Mouse (Mus musculus): ENCODE measurements around the gene Cep128. TPM values are rescaled to one million over a fixed set of nuclear protein-coding genes. Genes with fewer than 3 reads are reported as not detected.
"Not testable (repeated sequence)": the region's sequence is repeated elsewhere in the genome, so short reads cannot be mapped to it uniquely, and the experiment has no call there.

Gene Cep128
- total RNA-seq (2022), result 10 to 100 TPM in 2 of 4 experiments, 1 to 10 TPM in 2; 6.6 to 10.5 (median 9.0) TPM

DNA sequence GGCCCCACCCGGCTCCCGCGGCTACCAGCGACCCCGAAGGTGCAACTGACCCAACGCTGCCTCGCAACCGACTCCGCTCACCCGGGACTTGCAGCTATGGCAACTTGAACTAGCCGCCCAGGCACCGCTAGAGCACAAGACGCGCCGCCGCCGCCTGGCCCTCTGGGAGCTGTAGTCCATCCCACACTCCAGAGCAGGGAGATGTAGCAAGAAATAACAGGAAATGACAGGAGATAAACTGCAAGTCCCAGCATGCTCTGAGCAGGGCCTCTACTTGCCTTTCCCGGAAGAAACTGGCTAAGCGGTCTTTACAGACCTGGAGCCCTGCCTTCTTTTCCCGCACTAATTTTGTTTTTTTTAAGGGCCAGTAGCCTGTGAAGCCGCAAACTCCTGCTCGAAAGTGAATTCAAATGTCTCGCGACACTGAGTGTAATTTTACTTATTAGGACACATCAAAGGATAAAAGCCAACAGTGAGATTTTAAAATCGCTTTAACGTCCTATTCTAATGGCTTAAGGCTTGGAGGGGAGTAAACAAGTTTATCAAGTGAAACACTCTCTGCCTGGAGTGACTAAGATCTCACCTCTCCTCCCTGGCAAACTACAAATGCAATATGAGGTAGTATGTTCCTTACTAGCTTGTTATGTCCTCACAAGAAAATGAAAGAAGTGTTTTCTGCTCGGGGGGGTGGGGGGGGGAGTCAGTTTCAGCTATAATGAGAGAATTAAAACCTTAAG, at the start of gene Cep128, which contains the start of gene Tshr:
Gene Cep128, minus strand, starts transcription at position 129 of the 737 bp plus-strand sequence.
Gene Tshr, plus strand, starts transcription at position 283 of the 737 bp plus-strand sequence.
- DNase-seq (ENCODE audit: low spot score in 2 of 2), result peak; percentile 81 to 92

DNA sequence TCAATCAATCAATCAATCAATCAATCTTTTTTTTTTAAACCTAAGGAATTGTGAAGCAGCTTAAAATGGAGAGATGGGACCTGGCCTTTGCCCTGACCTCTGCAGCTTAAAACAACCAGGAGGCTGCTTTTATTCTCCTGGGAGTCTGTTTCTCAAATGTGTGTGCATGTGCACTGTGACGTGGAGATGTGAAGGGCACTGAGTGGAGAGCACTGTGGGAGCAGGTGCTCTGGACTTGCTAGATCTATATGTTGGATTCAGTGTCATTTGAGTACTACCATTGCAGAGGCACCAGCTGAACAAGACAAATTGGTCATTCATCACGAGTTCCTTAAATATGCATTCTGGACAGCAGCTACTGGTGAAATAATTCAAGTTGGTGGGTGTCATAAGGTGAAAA, 42.9 kb upstream of the Cep128 start:
- no peak for DNase-seq (ENCODE audit: low spot score in 2 of 2)

DNA sequence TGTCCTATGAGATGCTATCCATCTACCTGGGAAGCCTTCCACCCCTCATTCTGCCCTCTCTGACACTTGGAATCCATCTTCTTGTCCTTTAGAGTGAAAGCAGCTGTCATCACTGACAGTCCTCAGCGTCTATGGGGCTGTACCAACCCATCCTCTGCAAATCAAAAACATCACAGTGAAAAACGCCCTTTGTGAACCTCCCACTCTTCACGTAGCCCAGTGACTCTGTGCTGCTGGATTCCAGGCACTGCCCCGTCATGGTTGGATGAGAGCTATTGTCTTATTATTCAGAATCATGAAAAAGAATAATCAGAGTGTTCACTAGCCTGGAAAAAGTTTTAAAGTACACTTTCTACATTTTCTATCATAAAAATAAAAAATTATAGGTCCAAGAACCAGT, 42.3 kb upstream of the Cep128 start:
- DNase-seq (ENCODE audit: low spot score in 2 of 2), result no peak

DNA sequence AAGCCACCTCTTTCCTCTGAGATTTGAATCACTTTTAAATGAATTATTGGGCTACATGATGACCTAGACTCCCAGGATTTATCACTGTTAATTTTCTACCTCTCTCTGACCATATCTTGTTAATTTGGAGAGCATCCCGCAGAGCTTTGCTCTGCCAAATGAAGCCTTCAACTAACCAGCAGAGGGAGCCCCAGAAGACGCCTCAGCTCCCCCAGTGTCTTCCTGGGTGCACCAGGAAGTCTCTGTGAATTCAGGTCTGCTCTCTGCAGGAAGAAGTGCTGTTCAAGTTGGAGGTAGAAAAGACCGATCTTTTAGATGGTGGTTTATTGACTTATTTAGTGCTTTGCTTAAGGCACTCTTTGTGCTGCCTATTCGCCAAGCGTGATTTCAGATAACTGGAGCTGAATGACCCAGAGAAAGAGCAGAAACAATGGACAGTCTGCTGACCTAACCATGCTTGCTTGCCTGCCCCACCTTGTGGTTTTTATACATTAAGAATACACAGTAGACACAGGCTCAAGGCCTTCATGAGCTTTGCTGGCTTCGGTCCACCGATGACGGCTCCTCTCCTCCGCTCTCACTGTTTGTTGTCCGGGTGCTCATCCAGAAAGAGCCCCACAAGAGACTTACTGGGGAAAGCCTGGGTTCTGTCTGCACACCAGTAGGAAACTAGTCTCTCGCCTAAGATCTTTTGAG, 39.1 kb upstream of the Cep128 start:
- no peak for DNase-seq (ENCODE audit: low spot score in 2 of 2)

DNA sequence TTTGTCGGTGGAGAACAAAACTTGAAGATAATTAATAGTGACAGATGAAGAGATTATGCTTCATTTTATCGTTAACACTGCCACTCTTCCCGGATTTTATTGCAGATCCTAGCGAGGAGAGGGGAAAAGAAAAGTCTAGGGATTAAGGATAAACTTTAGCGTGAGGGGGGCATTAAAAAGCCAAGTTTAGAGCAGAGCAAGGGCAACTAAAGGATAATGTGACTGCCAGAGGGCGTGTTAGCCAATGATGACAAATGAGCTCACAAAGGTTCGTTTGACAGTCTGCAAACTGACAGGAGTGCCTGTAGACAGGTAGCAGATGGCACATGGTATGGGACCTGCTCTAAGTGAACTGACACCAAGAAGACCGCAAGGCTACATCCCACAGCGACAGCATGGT, 37.1 kb upstream of the Cep128 start:
- no peak for DNase-seq (ENCODE audit: low spot score in 2 of 2)

DNA sequence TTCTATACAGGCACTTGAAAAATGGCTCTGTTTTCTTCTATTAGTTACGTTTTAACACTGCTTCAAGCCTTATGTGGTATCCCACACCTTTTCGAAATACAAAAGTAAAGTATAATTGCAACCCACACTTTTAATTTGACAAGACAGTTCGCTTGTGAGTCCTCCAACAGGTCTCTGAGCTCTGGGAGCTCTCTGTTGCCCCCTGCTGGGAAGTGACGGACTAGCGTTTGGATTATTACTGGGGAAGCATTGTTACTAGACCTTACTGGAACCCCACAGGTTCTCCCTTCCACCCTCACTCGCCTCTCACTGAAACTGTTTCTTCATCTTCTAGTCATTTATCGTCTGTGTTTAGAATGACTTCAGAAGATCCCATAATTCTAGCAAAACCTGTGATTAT, 34.6 kb upstream of the Cep128 start:
- DNase-seq (ENCODE audit: low spot score in 2 of 2), result peak in 1 of 2 experiments; percentile 46

DNA sequence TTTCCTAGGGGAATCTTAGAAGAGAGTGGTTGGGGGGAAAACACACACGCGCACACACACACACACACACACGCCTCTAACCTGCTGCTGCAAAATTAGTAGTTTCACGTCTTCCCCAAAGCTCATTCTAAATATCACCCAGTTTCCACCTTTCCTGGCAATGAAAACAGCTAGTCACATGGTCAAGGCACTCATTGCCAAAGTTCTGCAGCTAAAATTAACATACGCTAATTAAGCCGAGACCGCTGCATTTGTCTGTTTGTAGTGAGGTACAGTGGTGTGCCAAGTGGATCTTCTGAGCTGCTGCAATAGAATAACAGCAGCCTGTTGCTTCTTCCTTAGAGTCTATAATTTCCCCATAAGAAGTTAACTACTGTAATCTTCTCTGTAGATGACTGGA, 32.6 kb upstream of the Cep128 start:
- no peak for DNase-seq (ENCODE audit: low spot score in 2 of 2)

DNA sequence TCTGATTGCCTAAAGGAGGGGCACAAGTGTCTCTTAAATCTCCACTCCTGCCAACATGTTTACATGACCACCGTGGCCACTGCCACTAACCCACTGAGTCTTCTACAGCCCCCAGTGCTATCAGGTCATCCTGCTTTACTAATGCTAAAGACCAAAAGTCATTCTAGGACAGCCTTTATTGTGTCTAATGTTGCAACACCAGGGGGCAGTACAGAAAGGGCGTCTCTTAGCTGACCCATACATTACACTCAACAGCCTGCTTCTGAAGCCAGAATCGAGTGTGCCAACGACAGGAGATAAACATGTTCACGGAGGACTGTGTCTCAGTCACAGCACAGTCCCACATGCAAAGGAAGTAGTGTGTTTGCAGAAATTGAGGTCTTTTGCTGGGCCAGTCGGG, 30.9 kb upstream of the Cep128 start:
- DNase-seq (ENCODE audit: low spot score in 2 of 2), result no peak

DNA sequence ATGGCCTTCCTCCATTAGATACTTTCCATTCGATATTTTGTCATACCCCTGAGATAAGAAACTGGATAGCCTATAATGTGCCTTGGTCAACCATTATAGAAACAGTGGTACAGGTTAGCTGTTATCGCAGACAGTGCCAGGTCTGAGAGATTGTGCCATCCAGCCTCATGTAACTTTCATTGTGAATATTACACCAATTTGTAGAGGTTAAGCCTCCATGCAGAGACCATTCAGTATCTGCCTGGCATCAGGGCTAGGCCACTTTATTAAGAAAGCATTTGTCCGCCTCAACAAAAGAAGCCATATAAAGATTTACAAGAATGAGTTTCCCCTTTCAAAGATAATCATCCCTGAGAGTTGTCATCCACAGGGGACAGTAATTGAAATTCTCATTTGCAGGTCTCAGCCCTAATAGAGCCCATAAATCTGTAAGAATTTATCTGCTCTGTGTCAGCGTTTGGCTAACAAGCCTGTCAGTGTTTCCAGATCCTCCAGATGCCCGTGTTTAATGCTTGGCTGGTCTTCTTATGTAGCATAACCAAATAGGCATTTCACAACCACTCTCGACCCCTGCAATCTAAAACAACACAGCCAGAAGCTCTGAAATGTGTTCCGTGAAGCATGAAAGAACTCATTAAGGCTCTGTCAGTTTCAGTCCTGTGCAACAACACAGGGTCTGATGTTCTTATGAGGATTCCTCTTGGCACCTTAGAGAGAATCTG, 28.4 kb upstream of the Cep128 start:
- no peak for DNase-seq (ENCODE audit: low spot score in 2 of 2)

DNA sequence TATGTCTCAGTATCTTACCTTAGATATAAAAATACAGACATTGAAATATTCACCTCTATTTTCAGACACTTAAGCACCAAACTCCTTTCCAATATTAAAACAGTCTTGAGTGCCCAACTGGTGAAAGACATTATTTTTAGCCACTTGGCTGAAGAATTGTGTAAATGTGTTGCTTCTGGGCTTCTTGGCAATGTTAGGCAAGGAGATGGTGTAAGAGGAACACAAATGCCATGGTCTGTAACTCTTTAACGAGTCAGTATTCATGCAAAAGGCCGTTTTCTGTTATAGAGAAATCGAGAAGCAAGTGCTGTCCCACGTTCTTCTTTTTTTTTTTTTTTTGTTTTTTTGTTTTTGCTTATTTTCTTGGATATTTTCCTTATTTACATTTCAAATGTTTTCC, 26.1 kb upstream of the Cep128 start:
- DNase-seq (ENCODE audit: low spot score in 2 of 2), result no peak

DNA sequence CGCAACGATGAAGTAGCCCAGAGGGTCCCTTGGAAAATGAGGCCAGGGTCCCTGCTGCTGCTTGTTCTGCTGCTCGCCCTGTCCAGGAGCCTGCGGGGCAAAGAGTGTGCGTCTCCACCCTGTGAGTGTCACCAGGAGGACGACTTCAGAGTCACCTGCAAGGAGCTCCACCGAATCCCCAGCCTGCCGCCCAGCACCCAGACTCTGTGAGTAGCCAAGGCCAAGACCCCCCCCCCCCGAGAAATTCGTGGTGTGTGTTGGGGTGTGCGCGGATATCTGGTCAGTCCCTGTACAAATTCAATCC, 16.8 kb upstream of the Cep128 start:
- DNase-seq (ENCODE audit: low spot score in 2 of 2), result no peak

DNA sequence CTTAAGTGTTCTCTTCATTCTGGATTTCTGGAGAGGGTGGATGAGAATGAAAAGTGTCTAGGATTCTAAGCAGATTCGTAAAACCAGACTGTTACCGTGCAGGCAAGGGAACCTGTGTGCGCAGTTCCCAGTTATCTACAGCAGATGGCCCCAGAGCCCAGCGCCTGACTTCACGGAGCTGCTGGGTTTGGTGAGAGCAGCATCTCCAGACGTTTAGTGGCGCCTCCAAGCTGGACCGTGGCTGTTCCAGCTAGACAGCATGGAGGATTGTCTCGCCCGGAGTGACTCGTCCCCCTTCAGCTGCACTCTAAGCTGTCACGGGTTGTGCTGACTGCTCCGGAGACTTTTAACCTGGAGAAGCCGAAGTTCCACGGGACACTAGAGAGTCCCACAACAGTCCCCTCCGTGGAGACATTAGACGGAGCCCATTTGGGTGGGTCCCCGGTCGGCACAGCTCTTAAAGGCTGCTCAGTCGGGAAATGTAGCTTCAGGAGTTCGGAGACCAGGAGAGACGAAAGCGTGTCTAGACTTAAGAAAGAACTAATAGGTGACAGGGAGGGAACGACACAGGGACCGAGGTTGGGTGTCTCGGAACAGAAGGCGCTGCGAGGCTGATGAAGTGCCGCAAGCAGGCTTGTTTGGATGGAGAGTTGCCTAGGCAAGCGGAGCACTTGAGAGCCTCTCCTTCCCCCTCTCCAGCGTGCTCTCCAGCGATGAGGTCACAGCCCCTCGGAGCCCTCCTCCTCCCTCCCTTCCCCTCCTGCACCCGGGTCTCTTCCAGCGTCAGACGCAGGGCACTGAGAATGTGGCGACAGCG, 16.2 kb upstream of the Cep128 start:
- peak; percentile 50 to 65 for DNase-seq (ENCODE audit: low spot score in 2 of 2)

DNA sequence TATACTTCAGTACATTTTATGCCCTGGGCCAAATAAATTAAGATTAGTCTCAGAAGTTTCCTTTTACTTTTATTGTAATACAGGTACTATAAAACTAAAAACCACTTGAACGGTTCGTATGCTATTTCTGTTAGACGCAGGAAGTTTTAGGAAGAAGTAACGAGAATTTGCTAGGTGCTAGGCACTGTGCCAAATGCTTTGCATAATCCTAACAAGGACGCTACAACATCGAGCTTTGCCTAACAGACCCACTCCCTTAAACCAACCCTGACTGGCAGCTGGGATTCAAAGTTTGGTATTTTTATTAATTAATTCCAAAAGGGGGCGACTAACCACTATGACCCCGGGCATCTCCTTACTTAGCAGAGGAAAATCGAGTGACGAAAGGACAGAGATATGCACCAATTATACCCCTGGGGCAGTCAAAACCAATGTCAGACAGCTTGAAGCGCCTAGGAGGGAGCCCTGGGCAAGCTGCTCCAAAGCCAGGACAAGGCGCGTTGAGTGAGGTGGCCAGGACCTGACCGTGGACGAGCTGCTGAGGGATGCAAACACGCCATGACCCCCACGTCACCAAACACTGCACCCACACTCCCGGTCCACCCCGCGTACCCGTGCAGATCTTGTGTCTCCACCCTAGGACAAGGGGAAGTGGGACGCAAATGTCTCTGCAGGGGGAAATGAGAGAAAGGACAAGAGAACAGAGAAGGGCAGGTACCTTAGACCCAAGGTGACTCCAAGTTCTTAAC, 519 bp downstream of the Cep128 start:
- no peak for DNase-seq (ENCODE audit: low spot score in 2 of 2)

DNA sequence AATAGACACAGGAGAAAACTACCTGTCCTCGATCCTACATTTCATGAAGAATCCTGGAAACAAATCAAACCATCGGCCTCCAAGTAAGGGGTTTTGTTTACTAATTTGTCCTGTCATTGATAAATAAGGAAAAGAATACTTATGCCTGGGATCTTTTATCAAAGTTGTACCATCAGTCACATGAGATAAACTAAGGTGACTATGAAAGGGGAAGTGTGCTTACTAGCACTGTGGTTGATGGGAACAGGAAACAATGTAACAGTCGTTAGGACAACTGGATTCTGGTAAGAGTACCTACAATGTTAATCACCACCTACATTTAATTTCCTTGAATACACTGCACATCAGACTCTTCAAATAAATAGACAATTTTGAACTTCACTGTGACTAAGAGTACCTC, 15.0 kb downstream of the Cep128 start:
- no peak for DNase-seq (ENCODE audit: low spot score in 2 of 2)

DNA sequence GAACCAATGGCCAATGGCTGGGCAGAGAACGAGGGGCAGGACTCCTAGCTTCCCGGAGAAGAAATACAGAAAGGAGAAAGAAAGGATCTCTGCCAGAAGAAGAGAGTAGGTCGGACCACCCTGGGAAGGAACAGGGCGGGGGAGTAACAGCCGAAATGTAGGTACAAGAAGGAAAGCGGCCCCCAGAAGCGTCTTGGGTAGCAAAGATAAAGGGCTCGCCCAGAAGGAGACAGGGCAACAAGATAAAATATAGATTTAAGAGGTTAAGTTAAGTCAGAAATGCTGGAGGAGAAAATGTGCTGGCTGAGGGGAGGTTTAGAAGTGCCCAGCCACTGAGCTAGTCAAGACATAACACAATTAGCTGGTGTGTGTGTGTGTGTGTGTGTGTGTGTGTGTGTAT, 30.4 kb downstream of the Cep128 start:
- no peak for DNase-seq (ENCODE audit: low spot score in 2 of 2)

DNA sequence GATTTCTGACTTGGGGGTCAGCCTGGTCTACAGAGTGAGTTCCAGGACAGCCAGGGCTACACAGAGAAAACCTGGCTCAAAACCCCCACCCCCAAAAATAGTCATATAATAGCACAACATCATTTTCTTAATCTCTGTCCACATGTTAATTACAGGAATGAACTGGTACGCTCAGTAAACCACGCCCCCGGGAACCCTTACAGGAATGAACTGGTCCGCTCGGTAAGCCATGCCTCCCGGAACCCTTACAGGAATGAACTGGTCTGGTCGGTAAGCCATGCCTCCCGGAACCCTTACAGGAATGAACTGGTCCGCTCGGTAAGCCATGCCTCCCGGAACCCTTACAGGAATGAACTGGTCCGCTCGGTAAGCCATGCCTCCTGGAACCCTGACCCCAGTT, 45.6 kb downstream of the Cep128 start:
- not testable (repeated sequence) for DNase-seq (ENCODE audit: low spot score in 2 of 2)

DNA sequence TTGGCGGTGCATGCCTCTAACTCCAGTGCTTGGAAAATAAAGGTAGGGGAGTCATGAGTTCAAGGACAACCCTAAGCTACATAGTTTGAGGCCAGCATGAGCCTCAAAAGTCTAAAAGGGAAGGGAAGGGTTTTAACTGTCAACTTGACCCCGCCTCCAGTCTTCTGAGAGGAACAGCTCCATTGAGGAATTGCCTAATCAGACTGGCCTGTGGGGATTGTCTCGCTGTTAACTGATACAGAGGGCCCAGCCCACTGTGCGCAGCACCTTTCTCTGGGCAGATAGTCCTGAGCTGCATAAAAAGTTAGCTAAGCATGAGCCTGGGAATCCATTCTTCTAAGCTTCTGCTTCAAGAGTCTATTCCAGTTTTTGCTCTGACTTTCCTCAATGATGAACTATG, 56.7 kb downstream of the Cep128 start:
- DNase-seq (ENCODE audit: low spot score in 2 of 2), result no peak

DNA sequence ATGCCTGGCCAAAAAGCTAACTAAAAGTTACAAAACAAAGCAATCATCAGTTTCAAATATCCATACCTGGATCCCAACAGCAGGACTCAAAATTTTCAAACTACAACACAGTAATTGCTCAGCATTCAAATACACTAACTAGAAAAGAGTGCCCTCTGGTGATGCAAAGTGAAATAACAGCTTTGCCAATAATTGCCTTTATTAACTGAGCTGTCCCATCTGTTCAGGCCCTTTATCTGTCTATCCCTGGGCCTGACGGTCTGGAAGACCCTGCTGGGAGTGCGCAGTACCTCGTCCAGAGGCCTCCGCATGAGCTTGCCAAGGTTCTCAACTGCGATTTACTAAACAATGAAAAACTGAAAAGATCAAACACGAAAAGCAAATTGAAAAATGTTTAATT, 58.1 kb downstream of the Cep128 start:
- no peak for DNase-seq (ENCODE audit: low spot score in 2 of 2)

DNA sequence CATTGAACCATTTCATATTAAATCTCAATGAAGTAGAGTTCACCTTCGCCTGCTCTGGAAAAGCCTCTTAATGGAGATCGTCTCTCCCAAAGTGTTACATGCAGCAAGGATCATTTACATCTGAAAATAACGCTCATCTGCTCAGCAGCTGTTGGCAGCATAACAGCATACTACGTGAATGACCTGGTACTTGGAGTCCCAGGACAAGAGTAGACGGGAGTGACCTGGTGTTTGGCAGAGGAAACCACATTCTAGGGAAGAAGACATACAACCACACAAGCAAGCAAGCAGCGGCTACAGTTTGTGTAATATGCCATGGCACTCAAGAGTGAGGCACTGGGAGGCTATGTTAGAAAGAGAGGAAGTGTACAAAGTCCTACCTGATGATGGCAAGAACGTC, 69.2 kb downstream of the Cep128 start:
- no peak for DNase-seq (ENCODE audit: low spot score in 2 of 2)

DNA sequence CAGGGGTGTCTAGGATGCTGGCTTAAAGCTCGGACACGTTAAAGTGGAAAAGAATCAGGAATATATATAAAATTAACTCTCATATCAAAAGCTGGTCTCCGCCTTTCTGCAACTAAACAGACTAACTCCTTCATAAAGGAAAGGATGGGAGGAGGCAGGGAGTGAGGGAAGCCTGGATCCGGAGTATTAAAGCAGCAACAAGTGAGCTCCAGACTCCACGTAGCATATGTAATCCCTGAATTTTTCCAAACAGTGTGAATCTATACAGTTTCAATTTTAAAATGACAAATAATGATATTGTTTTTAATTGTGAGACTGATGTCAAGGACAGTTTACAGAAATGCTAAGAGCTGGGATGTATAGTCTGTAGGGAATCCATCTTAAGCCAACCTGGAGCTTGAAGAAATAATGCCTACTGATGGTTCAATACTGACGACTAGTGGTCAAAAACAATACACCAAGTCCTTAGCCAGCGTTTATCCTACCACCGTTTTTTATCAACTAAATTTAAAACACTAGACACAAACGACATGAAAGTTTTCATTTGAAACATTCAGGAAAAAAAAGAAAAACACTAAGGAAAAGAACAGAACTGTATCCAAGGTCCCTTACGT, 70.1 kb downstream of the Cep128 start:
- no peak for DNase-seq (ENCODE audit: low spot score in 2 of 2)

DNA sequence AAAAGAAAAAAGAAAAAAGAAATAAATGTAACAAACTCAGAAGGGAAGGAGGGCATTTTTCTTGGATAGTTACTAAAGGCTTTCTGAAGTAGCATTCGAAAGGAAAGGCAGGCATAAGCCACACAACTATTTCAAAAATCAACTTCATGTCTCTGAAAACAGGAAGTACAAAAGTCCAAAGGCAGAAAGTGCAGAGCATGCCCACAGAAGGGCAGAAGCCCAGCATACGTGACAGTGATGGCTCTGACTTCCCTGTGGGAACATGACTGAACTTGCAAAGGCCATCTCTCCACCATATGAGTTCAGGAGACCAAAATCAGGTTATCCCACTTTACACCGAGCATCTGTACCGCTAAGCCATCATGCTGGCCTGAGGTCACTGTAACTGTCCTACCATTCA, 71.6 kb downstream of the Cep128 start:
- DNase-seq (ENCODE audit: low spot score in 2 of 2), result no peak
